Mouse (Mus musculus) common myeloid progenitor, adult 5-6 weeks (primary cell): Measurements from ENCODE around the gene Coq2. TPM values are rescaled to one million over a fixed set of nuclear protein-coding genes. Genes with fewer than 3 reads are reported as not detected.

ENCODE experiments used
- ATAC-seq: replicated peaks from 2 replicates; pipeline ENCODE4 v1.8.0; 2016; ENCODE audit warnings: low read depth, mild to moderate bottlenecking, moderate TSS enrichment, inconsistent platforms; ENCODE audit not compliant: poor library complexity, severe bottlenecking
- total RNA-seq: library from RNA; stranded (forward); fragments of 200-1000, 187-1606 nt; gene quantifications from 2 replicates; pipeline ENCODE4 v1.2.3, GENCODE M21; 2017

Coq2 gene
- total RNA-seq, 1 experiment from 2014 or later: 33.9 TPM

- peak; percentile 67 for ATAC-seq
Observed at GRCm38 (mm10) chr5:100624743-100625360, 50.1 kb downstream of the Coq2 start.

DNA sequence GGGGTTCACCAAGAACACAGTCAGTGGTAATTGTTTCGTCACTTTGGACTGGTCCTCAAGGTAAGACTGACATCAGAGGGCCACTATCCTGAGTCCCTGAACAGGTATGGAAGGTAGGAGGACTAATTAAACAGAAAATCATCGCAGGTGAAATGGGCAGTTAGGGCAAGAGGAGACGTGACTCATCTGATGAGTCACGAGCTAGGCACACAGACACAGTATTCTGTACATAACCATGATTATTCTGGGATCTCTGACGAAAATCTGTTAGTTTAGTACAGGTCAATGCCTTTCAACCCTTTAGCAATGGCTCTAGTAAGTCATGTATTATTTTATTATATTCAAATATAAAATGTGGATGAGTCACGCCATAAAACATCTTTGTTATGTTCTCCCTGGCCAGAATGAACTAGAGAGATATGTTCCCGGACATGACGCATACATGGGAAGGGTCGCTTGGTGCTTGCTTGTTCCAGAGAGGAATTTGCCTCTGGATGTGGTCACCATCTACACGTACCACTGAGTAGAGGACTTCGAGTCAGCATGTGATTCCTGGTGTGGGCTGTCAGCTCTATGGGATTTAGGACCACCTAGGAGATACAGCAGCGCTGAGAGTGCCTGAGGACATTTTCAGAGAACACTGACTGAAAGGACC, 52.3 kb downstream of the Coq2 start:
- no peak for ATAC-seq

- ATAC-seq: no peak
Observed at GRCm38 (mm10) chr5:100621876-100622508, 52.9 kb downstream of the Coq2 start.

DNA sequence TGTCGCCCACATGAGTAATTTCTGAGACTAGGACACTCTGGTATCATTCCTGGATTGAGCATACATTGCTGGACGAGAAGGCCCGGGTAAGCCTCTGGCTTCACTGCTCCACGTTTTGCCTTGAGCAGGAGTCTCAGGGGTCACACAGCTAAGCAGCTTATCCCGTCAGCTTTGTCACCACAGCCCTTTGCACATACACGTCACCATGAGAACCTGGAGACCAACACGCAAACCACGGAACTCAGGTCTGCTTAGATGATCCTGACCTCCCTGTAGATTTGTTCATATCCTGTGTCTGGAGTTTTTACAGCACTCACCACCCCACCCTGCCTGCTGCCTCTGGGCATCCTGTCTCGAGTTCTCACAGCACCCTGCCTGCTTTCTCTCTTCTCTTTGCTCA, 54.0 kb downstream of the Coq2 start:
- peak; percentile 10; the same call in 1 of the 2 replicates for ATAC-seq

DNA sequence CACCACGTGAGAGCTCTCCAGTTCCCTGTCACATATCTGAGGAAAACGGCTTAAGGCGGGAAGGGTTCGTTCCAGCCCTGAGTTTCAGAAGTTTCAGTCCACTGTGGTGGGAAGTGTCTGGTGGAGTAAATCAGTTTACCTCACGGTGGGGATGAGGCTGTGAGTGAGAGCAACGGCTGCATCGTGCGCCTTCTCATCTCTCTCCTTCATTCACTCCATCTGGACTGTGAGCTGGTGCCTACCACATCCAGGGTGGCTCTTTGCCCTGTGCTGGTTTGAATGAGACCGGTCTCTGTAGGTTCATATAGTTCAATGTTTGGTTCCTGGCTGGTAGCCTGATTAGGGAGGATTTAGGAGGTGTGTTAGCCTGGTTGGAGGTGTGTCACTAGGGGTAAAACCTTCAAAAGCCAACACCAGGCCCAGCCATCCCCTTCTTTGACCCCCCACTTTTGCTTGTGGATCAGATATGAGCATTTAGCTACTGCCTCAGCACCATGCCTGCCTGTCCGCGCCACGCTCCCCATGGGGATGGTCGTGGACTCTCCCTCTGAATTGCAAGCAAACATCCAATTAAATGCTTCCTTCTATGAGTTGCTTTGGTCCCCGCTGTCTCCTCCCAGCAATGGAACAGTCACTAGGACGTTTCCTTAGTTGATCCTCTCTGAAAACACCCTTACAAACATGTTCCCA, 55.2 kb downstream of the Coq2 start:
- no peak for ATAC-seq

DNA sequence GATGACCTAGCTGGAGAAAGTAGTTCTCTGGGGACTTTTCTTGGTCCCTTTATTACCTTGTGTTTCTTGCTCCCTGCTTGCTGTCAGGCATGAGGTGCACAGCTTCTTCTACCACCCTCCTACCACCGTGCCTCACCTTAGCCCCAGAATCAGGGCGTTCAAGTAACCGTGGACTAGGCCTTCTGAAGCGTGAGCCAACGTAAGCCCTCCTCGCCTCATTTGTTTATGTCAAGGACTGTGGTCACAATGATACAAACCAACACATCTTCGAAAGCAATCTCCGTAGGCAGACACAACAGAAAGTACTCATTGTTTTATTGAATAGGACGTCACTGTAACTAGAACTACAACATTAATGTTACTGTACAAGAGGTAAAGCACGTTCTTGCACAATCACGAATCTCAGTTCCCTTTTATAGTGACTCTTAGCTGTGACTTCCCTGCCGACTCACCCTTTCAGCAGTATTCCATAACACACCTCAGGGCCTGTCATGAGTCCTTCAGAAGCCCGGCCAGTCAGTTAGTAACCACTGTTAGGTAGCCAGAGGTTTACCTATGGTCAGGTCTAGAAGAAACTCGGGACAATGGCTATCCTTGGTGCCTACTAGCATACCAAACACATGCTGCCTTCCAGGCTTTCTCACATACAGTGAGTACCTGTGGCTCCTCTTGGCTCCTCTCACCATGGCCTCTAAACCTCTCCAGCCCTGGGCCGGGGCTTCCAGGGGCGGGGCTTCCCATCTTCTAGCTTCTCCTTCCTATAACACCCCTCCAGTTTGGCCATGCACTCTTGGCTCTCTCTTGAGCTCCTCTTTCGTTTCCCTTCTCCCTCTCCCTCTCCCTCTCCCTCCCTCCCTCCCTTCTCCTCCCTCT, 60.8 kb downstream of the Coq2 start:
- peak; percentile 83 for ATAC-seq

DNA sequence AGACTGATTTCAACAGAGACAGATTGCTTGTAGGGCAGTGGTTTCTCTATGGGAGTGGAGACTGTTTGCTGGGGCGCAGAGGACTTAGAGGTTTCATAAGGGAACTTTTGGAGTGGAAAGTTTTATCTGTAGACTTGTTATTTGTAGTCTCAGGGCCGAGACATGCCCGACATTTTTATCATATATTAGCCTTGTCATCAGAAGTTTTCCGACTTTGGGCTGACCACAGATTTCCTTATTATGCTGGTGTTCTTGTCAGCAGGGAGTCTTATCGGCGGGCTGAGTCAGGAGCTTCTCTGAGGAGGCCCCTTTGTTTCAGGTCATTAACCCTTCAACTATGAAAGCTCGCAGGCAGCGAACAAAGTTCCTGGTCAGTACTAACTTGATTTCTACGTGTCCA, 67.1 kb downstream of the Coq2 start:
- peak; percentile 79 for ATAC-seq

- ATAC-seq: no peak
Observed at GRCm38 (mm10) chr5:100607090-100607762, 67.7 kb downstream of the Coq2 start.

GRCm38 (mm10) chr5:100605828-100606229, 69.1 kb downstream of the Coq2 start:
- ATAC-seq: no peak

Other genes with a start within 250 kb of the Coq2 start
- 31.5 and 38.7 TPM in 2 replicates for gene Lin54, start 174.5 kb downstream of the Coq2 start, total RNA-seq
- 124 and 138 TPM in 2 replicates for gene Cops4, start 156.8 kb downstream of the Coq2 start, total RNA-seq
- gene Plac8, start 102.9 kb downstream of the Coq2 start, total RNA-seq: 1,717 and 2,144 TPM in 2 replicates
- gene Hpse, start 44.6 kb upstream of the Coq2 start, total RNA-seq: 11.8 and 16.7 TPM in 2 replicates
- gene Helq, start 123.5 kb upstream of the Coq2 start, total RNA-seq: 13.7 and 23.6 TPM in 2 replicates
- 166 and 196 TPM in 2 replicates for gene Mrps18c, start 123.5 kb upstream of the Coq2 start, total RNA-seq
- gene Abraxas1, start 145.8 kb upstream of the Coq2 start, total RNA-seq: 39.5 and 58.5 TPM in 2 replicates
- not detected in 2 replicates for gene Gpat3, start 170.6 kb upstream of the Coq2 start, total RNA-seq